Mouse (Mus musculus) intestine, postnatal 0 days (tissue): ENCODE data around the gene Ttc21b. TPM values are rescaled to one million over a fixed set of nuclear protein-coding genes. Genes with fewer than 3 reads are reported as not detected.
"Not testable (repeated sequence)": the region's sequence is repeated elsewhere in the genome, so short reads cannot be mapped to it uniquely, and the experiment has no call there.

Source experiments
- ATAC-seq: fragments of 200-750 bp; cut with Nextera tagmentation; 2 replicates; pipeline ENCODE4 v1.8.0; 2017; ENCODE audit warnings: mild to moderate bottlenecking, moderate TSS enrichment, moderate library complexity
- H3K27ac ChIP-seq: fragments of 300-500 bp; sonication (generic); 2 replicates; pipeline ENCODE4 v1.5.1; 2014; ENCODE audit warnings: mild to moderate bottlenecking, low read depth, low read length, moderate library complexity
- H3K27me3 ChIP-seq: fragments of 300-500 bp; sonication (generic); replicated peaks from 2 replicates; pipeline ENCODE4 v1.6.1; 2014; ENCODE audit warnings: low read length, mixed read lengths; ENCODE audit not compliant: control insufficient read depth, insufficient read depth
- H3K36me3 ChIP-seq: fragments of 300-500 bp; sonication (generic); 2 replicates; pipeline ENCODE4 v1.6.1; 2014; ENCODE audit warnings: mild to moderate bottlenecking, moderate library complexity; ENCODE audit not compliant: control insufficient read depth, insufficient read depth
- H3K4me1 ChIP-seq: fragments of 300-500 bp; sonication (generic); replicated peaks from 2 replicates; pipeline ENCODE4 v1.6.1; 2014; ENCODE audit warnings: antibody characterized with exemption, low read length, mixed read lengths; ENCODE audit not compliant: control insufficient read depth, insufficient read depth
- H3K4me2 ChIP-seq: fragments of 300-500 bp; sonication (generic); replicated peaks from 2 replicates; pipeline ENCODE4 v1.6.1; 2014; ENCODE audit warnings: low read depth, mild to moderate bottlenecking, moderate library complexity
- H3K4me3 ChIP-seq: fragments of 300-500 bp; sonication (generic); 2 replicates; pipeline ENCODE4 v1.5.1; 2014; ENCODE audit warnings: low read depth, low read length
- H3K9ac ChIP-seq: fragments of 300-500 bp; sonication (generic); 2 replicates; pipeline ENCODE4 v1.6.1; 2014; ENCODE audit warnings: mild to moderate bottlenecking, low read depth, low read length
- H3K9me3 ChIP-seq: fragments of 300-500 bp; sonication (generic); 2 replicates; pipeline ENCODE4 v1.6.1; 2016; ENCODE audit warnings: mixed run types; ENCODE audit not compliant: control insufficient read depth
- CTCF ChIP-seq: sonication (generic); IDR thresholded peaks from 2 replicates; pipeline ENCODE4 v1.5.1; 2016; ENCODE audit warnings: low read depth, mild to moderate bottlenecking, control low read depth, antibody characterized with exemption, moderate library complexity
- WGBS: fragments of 180-500 bp; shearing (Covaris S2); extraction: QIAGEN DNeasy Blood & Tissue Kit; methylation state at CpG from one replicate; pipeline ENCODE4 v1.1.7; 2014; 5-methylcytosine and 5-hydroxymethylcytosine counted together
- polyA plus RNA-seq: library from polyadenylated mRNA; unstranded; fragments of >200 nt; fragmentation: Nextera tagmentation; extraction: Ambion mirVana; gene quantifications from 2 replicates; pipeline ENCODE4 v1.2.1, GENCODE M21; 2015

Ttc21b gene
- polyA plus RNA-seq, 1 experiment from 2014 or later: 2.6 TPM

- WGBS: 57% methylated on average over 10 of the region's 10 CpGs
Observed at GRCm38 (mm10) chr2:66209875-66210274, 46.5 kb downstream of the Ttc21b start.

GRCm38 (mm10) chr2:66209353-66209752 is 47.1 kb downstream of the Ttc21b start:
- H3K27ac ChIP-seq: no peak overlapping the region
- 94% methylated on average over 13 of the region's 13 CpGs for WGBS
- no peaks in the 10 kb centered on the region for H3K27me3 ChIP-seq
- no peaks in the 10 kb centered on the region for H3K9me3 ChIP-seq
- no peak for TF ChIP-seq CTCF
- no peak overlapping the region for H3K9ac ChIP-seq
- no peak for ATAC-seq
- no peak overlapping the region for H3K4me2 ChIP-seq
- H3K4me1 ChIP-seq: no peaks in the 10 kb centered on the region
- H3K4me3 ChIP-seq: no peak overlapping the region
- H3K36me3 ChIP-seq: peaks cover 7% of the 10 kb centered on the region; the same call in 1 of the 2 replicates

More at GRCm38 (mm10) chr2:66209875-66210274, 46.5 kb downstream of the Ttc21b start:
- TF ChIP-seq CTCF: no peak
- H3K4me3 ChIP-seq: no peak overlapping the region
- peaks cover 7% of the 10 kb centered on the region; the same call in 1 of the 2 replicates for H3K36me3 ChIP-seq
- H3K4me1 ChIP-seq: no peaks in the 10 kb centered on the region
- no peak overlapping the region for H3K4me2 ChIP-seq
- no peak overlapping the region for H3K27ac ChIP-seq
- ATAC-seq: no peak
- no peak overlapping the region for H3K9ac ChIP-seq
- H3K27me3 ChIP-seq: no peaks in the 10 kb centered on the region
- no peaks in the 10 kb centered on the region for H3K9me3 ChIP-seq

- no peak for ATAC-seq
- 90% methylated on average over 2 of the region's 2 CpGs for WGBS
Observed at GRCm38 (mm10) chr2:66206796-66207195, 49.6 kb downstream of the Ttc21b start.

GRCm38 (mm10) chr2:66204218-66204617 is 52.2 kb downstream of the Ttc21b start:
- no peaks in the 10 kb centered on the region for H3K4me1 ChIP-seq
- H3K27me3 ChIP-seq: no peaks in the 10 kb centered on the region
- H3K9me3 ChIP-seq: no peaks in the 10 kb centered on the region
- no peak for TF ChIP-seq CTCF
- H3K27ac ChIP-seq: no peak overlapping the region
- H3K4me3 ChIP-seq: no peak overlapping the region
- no peak overlapping the region for H3K9ac ChIP-seq
- peak; percentile 87 for ATAC-seq
- H3K4me2 ChIP-seq: no peak overlapping the region
- WGBS: 63% methylated on average over 2 of the region's 2 CpGs
- H3K36me3 ChIP-seq: peaks cover 19% of the 10 kb centered on the region; the same call in 1 of the 2 replicates

More at GRCm38 (mm10) chr2:66206796-66207195, 49.6 kb downstream of the Ttc21b start:
- Histone ChIP-seq H3K4me3 (no peak overlapping the region), H3K4me1 (no peaks in the 10 kb centered on the region), H3K9ac (no peak overlapping the region), H3K27ac (no peak overlapping the region), H3K27me3 (no peaks in the 10 kb centered on the region), H3K36me3 (peaks cover 7% of the 10 kb centered on the region; the same call in 1 of the 2 replicates), H3K9me3 (no peaks in the 10 kb centered on the region), H3K4me2 (no peak overlapping the region)
- no peak for TF ChIP-seq CTCF

- WGBS: 71% methylated on average over 3 of the region's 3 CpGs
- no peaks in the 10 kb centered on the region for H3K4me1 ChIP-seq
- no peak for ATAC-seq
- no peak overlapping the region for H3K27ac ChIP-seq
- no peak overlapping the region for H3K4me3 ChIP-seq
- no peaks in the 10 kb centered on the region for H3K27me3 ChIP-seq
- H3K9ac ChIP-seq: no peak overlapping the region
- no peaks in the 10 kb centered on the region for H3K9me3 ChIP-seq
- TF ChIP-seq CTCF: no peak
- H3K4me2 ChIP-seq: no peak overlapping the region
- peaks cover 18% of the 10 kb centered on the region; the same call in 1 of the 2 replicates for H3K36me3 ChIP-seq
Observed at GRCm38 (mm10) chr2:66200195-66200594, 56.2 kb downstream of the Ttc21b start.

- no peaks in the 10 kb centered on the region for H3K27me3 ChIP-seq
- H3K9ac ChIP-seq: no peak overlapping the region
- no peak for TF ChIP-seq CTCF
- no peak for ATAC-seq
- no peak overlapping the region for H3K27ac ChIP-seq
- H3K36me3 ChIP-seq: peaks cover 17% of the 10 kb centered on the region
- 87% methylated on average over 13 of the region's 13 CpGs for WGBS
- H3K9me3 ChIP-seq: no peaks in the 10 kb centered on the region
- H3K4me1 ChIP-seq: no peaks in the 10 kb centered on the region
- no peak overlapping the region for H3K4me3 ChIP-seq
- H3K4me2 ChIP-seq: no peak overlapping the region
Observed at GRCm38 (mm10) chr2:66191691-66192100, 64.7 kb downstream of the Ttc21b start.

GRCm38 (mm10) chr2:66190157-66190556 is 66.3 kb downstream of the Ttc21b start:
- WGBS: 94% methylated on average over 5 of the region's 5 CpGs
- TF ChIP-seq CTCF: no peak
- no peak overlapping the region for H3K9ac ChIP-seq
- H3K27me3 ChIP-seq: no peaks in the 10 kb centered on the region
- H3K36me3 ChIP-seq: peaks cover 11% of the 10 kb centered on the region
- no peak overlapping the region for H3K27ac ChIP-seq
- H3K4me3 ChIP-seq: no peak overlapping the region
- no peaks in the 10 kb centered on the region for H3K9me3 ChIP-seq
- no peak overlapping the region for H3K4me2 ChIP-seq
- H3K4me1 ChIP-seq: no peaks in the 10 kb centered on the region
- ATAC-seq: no peak

GRCm38 (mm10) chr2:66189197-66189596 is 67.2 kb downstream of the Ttc21b start:
- not testable (repeated sequence) for H3K4me3 ChIP-seq, ATAC-seq, H3K4me1 ChIP-seq, H3K4me2 ChIP-seq, H3K9ac ChIP-seq, H3K27me3 ChIP-seq, H3K27ac ChIP-seq, H3K9me3 ChIP-seq
- peaks cover 11% of the 10 kb centered on the region for H3K36me3 ChIP-seq
- 99% methylated on average over 12 of the region's 12 CpGs for WGBS
